Mouse (Mus musculus) liver, embryonic 11.5 days (tissue): Measurements from ENCODE around the gene Kcnk13. TPM values are rescaled to one million over a fixed set of nuclear protein-coding genes. Genes with fewer than 3 reads are reported as not detected.
A peak's percentile ranks its signal among the peaks of the same experiment; 100 is the strongest.

Experiments used
- ATAC-seq: fragments of 200-750 bp; cut with Nextera tagmentation; replicated peaks from 2 replicates; pipeline ENCODE4 v1.8.0; 2017; ENCODE audit warnings: moderate number of reproducible peaks, mild to moderate bottlenecking, moderate TSS enrichment, moderate library complexity; ENCODE audit not compliant: low FRiP score
- DNase-seq: peaks from one replicate; pipeline ENCODE4 v3.0.0-alpha.2; 2017; ENCODE audit warnings: low spot score
- H3K27ac ChIP-seq: fragments of 300-500 bp; sonication (generic); 2 replicates; pipeline ENCODE4 v1.5.1; 2014; ENCODE audit warnings: mild to moderate bottlenecking, low read depth, low read length, control low read depth
- H3K27me3 ChIP-seq: fragments of 300-500 bp; sonication (generic); replicated peaks from 2 replicates; pipeline ENCODE4 v1.6.1; 2014; ENCODE audit warnings: low read length, mixed read lengths; ENCODE audit not compliant: control insufficient read depth, insufficient read depth
- H3K36me3 ChIP-seq: fragments of 300-500 bp; sonication (generic); 2 replicates; pipeline ENCODE4 v1.6.1; 2014; ENCODE audit warnings: mild to moderate bottlenecking, low read length, moderate library complexity, mixed read lengths; ENCODE audit not compliant: control insufficient read depth, insufficient read depth
- H3K4me1 ChIP-seq: fragments of 300-500 bp; sonication (generic); replicated peaks from 2 replicates; pipeline ENCODE4 v1.6.1; 2014; ENCODE audit warnings: low read length, mixed read lengths; ENCODE audit not compliant: control insufficient read depth, insufficient read depth
- H3K4me2 ChIP-seq: fragments of 300-500 bp; sonication (generic); 2 replicates; pipeline ENCODE4 v1.6.1; 2014; ENCODE audit warnings: mild to moderate bottlenecking, control low read depth, moderate library complexity
- H3K4me3 ChIP-seq: fragments of 300-500 bp; sonication (generic); 2 replicates; pipeline ENCODE4 v1.5.1; 2014; ENCODE audit warnings: low read depth, low read length, control low read depth
- H3K9ac ChIP-seq: fragments of 300-500 bp; sonication (generic); 2 replicates; pipeline ENCODE4 v1.6.1; 2014; ENCODE audit warnings: low read depth, low read length, control low read depth
- H3K9me3 ChIP-seq: fragments of 300-500 bp; sonication (generic); 2 replicates; pipeline ENCODE4 v1.6.1; 2016; ENCODE audit warnings: low read length, inconsistent platforms, mixed read lengths; ENCODE audit not compliant: control insufficient read depth
- WGBS: fragments of 180-500 bp; shearing (Covaris S2); extraction: QIAGEN DNeasy Blood & Tissue Kit; methylation state at CpG from one replicate; pipeline ENCODE4 v1.1.7; 2014; 5-methylcytosine and 5-hydroxymethylcytosine counted together
- polyA plus RNA-seq: library from polyadenylated mRNA; unstranded; fragments of >200 nt; fragmentation: Nextera tagmentation; extraction: Ambion mirVana; gene quantifications from 2 replicates; pipeline ENCODE4 v1.2.1, GENCODE M21; 2014

Gene Kcnk13
- polyA plus RNA-seq, 1 experiment from 2014 or later = 0.37 TPM

- Histone ChIP-seq H3K9ac (no peak overlapping the region), H3K4me1 (no peaks in the 10 kb centered on the region), H3K27me3 (no peaks in the 10 kb centered on the region), H3K4me3 (no peak overlapping the region), H3K4me2 (no peak overlapping the region), H3K9me3 (no peaks in the 10 kb centered on the region), H3K36me3 (peaks cover 4% of the 10 kb centered on the region; the same call in 1 of the 2 replicates), H3K27ac (no peak overlapping the region)
- DNase-seq (no peak), ATAC-seq (no peak)
- WGBS = 92% methylated on average over 4 of the region's 4 CpGs
Measured at GRCm38 (mm10) chr12:99932245-99932644, 32.1 kb upstream of the Kcnk13 start.

GRCm38 (mm10) chr12:99933630-99934029, 30.7 kb upstream of the Kcnk13 start:
- Histone ChIP-seq H3K4me2 (no peak overlapping the region), H3K9ac (no peak overlapping the region), H3K4me1 (no peaks in the 10 kb centered on the region), H3K9me3 (no peaks in the 10 kb centered on the region), H3K27ac (no peak overlapping the region), H3K36me3 (peaks cover 4% of the 10 kb centered on the region; the same call in 1 of the 2 replicates), H3K27me3 (no peaks in the 10 kb centered on the region), H3K4me3 (no peak overlapping the region)
- no peak for ATAC-seq
- 83% methylated on average over 3 of the region's 3 CpGs for WGBS
- no peak for DNase-seq

GRCm38 (mm10) chr12:99935403-99935802, 28.9 kb upstream of the Kcnk13 start:
- Histone ChIP-seq H3K4me2 (no peak overlapping the region), H3K27ac (no peak overlapping the region), H3K36me3 (peaks cover 4% of the 10 kb centered on the region; the same call in 1 of the 2 replicates), H3K4me3 (no peak overlapping the region), H3K9me3 (no peaks in the 10 kb centered on the region), H3K27me3 (no peaks in the 10 kb centered on the region), H3K9ac (no peak overlapping the region), H3K4me1 (no peaks in the 10 kb centered on the region)
- ATAC-seq = no peak
- WGBS = 89% methylated on average over 8 of the region's 8 CpGs
- no peak for DNase-seq

- H3K36me3 ChIP-seq = peaks cover 4% of the 10 kb centered on the region; the same call in 1 of the 2 replicates
- no peak for DNase-seq
Measured at GRCm38 (mm10) chr12:99938476-99938875, 25.8 kb upstream of the Kcnk13 start.

GRCm38 (mm10) chr12:99939179-99939578, 25.1 kb upstream of the Kcnk13 start:
- Histone ChIP-seq H3K36me3 (peaks cover 4% of the 10 kb centered on the region; the same call in 1 of the 2 replicates), H3K4me3 (no peak overlapping the region), H3K27me3 (no peaks in the 10 kb centered on the region), H3K4me2 (no peak overlapping the region), H3K9me3 (no peaks in the 10 kb centered on the region), H3K27ac (no peak overlapping the region), H3K4me1 (no peaks in the 10 kb centered on the region), H3K9ac (no peak overlapping the region)
- no peak for ATAC-seq
- DNase-seq = no peak
- WGBS = 88% methylated on average over 6 of the region's 6 CpGs

More at GRCm38 (mm10) chr12:99938476-99938875, 25.8 kb upstream of the Kcnk13 start:
- no peaks in the 10 kb centered on the region for H3K4me1 ChIP-seq
- WGBS = 65% methylated on average over 4 of the region's 4 CpGs
- H3K4me3 ChIP-seq = no peak overlapping the region
- ATAC-seq = no peak
- no peak overlapping the region for H3K27ac ChIP-seq
- H3K9me3 ChIP-seq = no peaks in the 10 kb centered on the region
- no peak overlapping the region for H3K4me2 ChIP-seq
- no peak overlapping the region for H3K9ac ChIP-seq
- H3K27me3 ChIP-seq = no peaks in the 10 kb centered on the region

- H3K4me1 ChIP-seq = no peaks in the 10 kb centered on the region
- WGBS = 90% methylated on average over 7 of the region's 7 CpGs
- DNase-seq (no peak), ATAC-seq (no peak)
- no peaks in the 10 kb centered on the region for H3K27me3 ChIP-seq
- H3K9me3 ChIP-seq = no peaks in the 10 kb centered on the region
- H3K9ac ChIP-seq = no peak overlapping the region
- H3K36me3 ChIP-seq = peaks cover 4% of the 10 kb centered on the region; the same call in 1 of the 2 replicates
- no peak overlapping the region for H3K27ac ChIP-seq
- no peak overlapping the region for H3K4me3 ChIP-seq
- no peak overlapping the region for H3K4me2 ChIP-seq
Measured at GRCm38 (mm10) chr12:99940704-99941103, 23.6 kb upstream of the Kcnk13 start.

- ATAC-seq (no peak), DNase-seq (no peak)
- Histone ChIP-seq H3K9me3 (no peaks in the 10 kb centered on the region), H3K27ac (no peak overlapping the region), H3K36me3 (no peaks in the 10 kb centered on the region), H3K27me3 (no peaks in the 10 kb centered on the region), H3K4me3 (no peak overlapping the region), H3K4me1 (no peaks in the 10 kb centered on the region), H3K9ac (no peak overlapping the region), H3K4me2 (no peak overlapping the region)
- WGBS = 56% methylated on average over 8 of the region's 8 CpGs
Measured at GRCm38 (mm10) chr12:99942441-99942840, 21.9 kb upstream of the Kcnk13 start.

GRCm38 (mm10) chr12:99952928-99953327, 11.4 kb upstream of the Kcnk13 start:
- DNase-seq (no peak), ATAC-seq (0 out of 2 replicates have a peak, but pooled peaks have one; percentile 18)
- Histone ChIP-seq H3K27me3 (no peaks in the 10 kb centered on the region), H3K4me1 (no peaks in the 10 kb centered on the region), H3K27ac (no peak overlapping the region), H3K4me3 (no peak overlapping the region), H3K9ac (no peak overlapping the region), H3K4me2 (no peak overlapping the region), H3K36me3 (peaks cover 2% of the 10 kb centered on the region; the same call in 1 of the 2 replicates), H3K9me3 (no peaks in the 10 kb centered on the region)
- 68% methylated on average over 7 of the region's 7 CpGs for WGBS

- no peak for DNase-seq
- Histone ChIP-seq H3K27me3 (no peaks in the 10 kb centered on the region), H3K9ac (no peak overlapping the region), H3K36me3 (0 out of 2 replicates have a peak, but pooled peaks cover 2% of the 10 kb centered on the region), H3K9me3 (no peaks in the 10 kb centered on the region), H3K27ac (no peak overlapping the region), H3K4me3 (no peak overlapping the region), H3K4me2 (no peak overlapping the region), H3K4me1 (peaks cover 4% of the 10 kb centered on the region; the same call in 1 of the 2 replicates)
- ATAC-seq = no peak
- WGBS = 57% methylated on average over 7 of the region's 7 CpGs
Measured at GRCm38 (mm10) chr12:99956411-99956810, 7.9 kb upstream of the Kcnk13 start.
